Mouse (Mus musculus) gonadal fat pad, adult 2 months (tissue): ENCODE measurements around the gene Cfap43. TPM values are rescaled to one million over a fixed set of nuclear protein-coding genes. Genes with fewer than 3 reads are reported as not detected.
"Not testable (repeated sequence)": the region's sequence is repeated elsewhere in the genome, so short reads cannot be mapped to it uniquely, and the experiment has no call there.

Experiments
- DNase-seq: peaks from one replicate; pipeline ENCODE4 v3.0.0-alpha.2; 2012; ENCODE audit warnings: low read depth
- polyA plus RNA-seq: library from polyadenylated mRNA; depleted of rRNA; stranded (reverse); fragments of >200 nt; gene quantifications from 2 replicates; pipeline ENCODE4 v1.2.3, GENCODE M21; 2012

The Cfap43 gene
- polyA plus RNA-seq, 1 experiment = 1.00 TPM

- DNase-seq = no peak
Measured at GRCm38 (mm10) chr19:47853951-47854795, 64.9 kb downstream of the Cfap43 start.

GRCm38 (mm10) chr19:47853053-47853452 lies 66.0 kb downstream of the Cfap43 start:
- no peak for DNase-seq

GRCm38 (mm10) chr19:47852131-47852530 lies 67.0 kb downstream of the Cfap43 start:
- DNase-seq = not testable (repeated sequence)

GRCm38 (mm10) chr19:47849735-47850134 lies 69.4 kb downstream of the Cfap43 start:
- no peak for DNase-seq

GRCm38 (mm10) chr19:47841234-47841633 lies 77.9 kb downstream of the Cfap43 start:
- not testable (repeated sequence) for DNase-seq

- DNase-seq = no peak
Measured at GRCm38 (mm10) chr19:47837527-47837901, 81.6 kb downstream of the Cfap43 start.

- DNase-seq = no peak
Measured at GRCm38 (mm10) chr19:47836701-47837526, 82.2 kb downstream of the Cfap43 start.

GRCm38 (mm10) chr19:47835776-47836175 lies 83.3 kb downstream of the Cfap43 start:
- DNase-seq = no peak

- no peak for DNase-seq
Measured at GRCm38 (mm10) chr19:47834614-47835013, 84.5 kb downstream of the Cfap43 start.

- no peak for DNase-seq
Measured at GRCm38 (mm10) chr19:47832316-47832715, 86.8 kb downstream of the Cfap43 start.

- DNase-seq = no peak
Measured at GRCm38 (mm10) chr19:47831111-47831510, 88.0 kb downstream of the Cfap43 start.

GRCm38 (mm10) chr19:47829913-47830450 lies 89.1 kb downstream of the Cfap43 start:
- DNase-seq = no peak

GRCm38 (mm10) chr19:47824026-47824425 lies 95.1 kb downstream of the Cfap43 start:
- no peak for DNase-seq

- no peak for DNase-seq
Measured at GRCm38 (mm10) chr19:47822143-47822796, 96.8 kb downstream of the Cfap43 start.

GRCm38 (mm10) chr19:47821494-47821872 lies 97.6 kb downstream of the Cfap43 start:
- DNase-seq = no peak

- DNase-seq = no peak
Measured at GRCm38 (mm10) chr19:47820832-47821493, 98.1 kb downstream of the Cfap43 start.

GRCm38 (mm10) chr19:47817692-47818091 lies 101.4 kb downstream of the Cfap43 start:
- no peak for DNase-seq

GRCm38 (mm10) chr19:47814721-47815120 lies 104.4 kb downstream of the Cfap43 start:
- no peak for DNase-seq

GRCm38 (mm10) chr19:47812091-47812490 lies 107.0 kb downstream of the Cfap43 start:
- DNase-seq = no peak

GRCm38 (mm10) chr19:47798583-47798982 lies 120.5 kb downstream of the Cfap43 start:
- no peak for DNase-seq

- no peak for DNase-seq
Measured at GRCm38 (mm10) chr19:47796699-47797098, 122.4 kb downstream of the Cfap43 start.
